Mouse (Mus musculus): ENCODE measurements around the gene Cct7.

GRCm38 (mm10) chr6:85479979-85480378 is 28.7 kb downstream of the Cct7 start:
- TF ChIP-seq POLR2A (IDR thresholded peaks at IDR 0.05; ENCODE audit: borderline replicate concordance, insufficient read depth, low read length) (no peak), CTCF (IDR thresholded peaks at IDR 0.05; ENCODE audit: borderline replicate concordance, insufficient read depth, low read depth, low read length) (no peak)

All from cerebellum, adult 2 months (tissue).